Comparison of ENCODE assay signal across 16 mouse cellular contexts in the genomic region with DNA sequence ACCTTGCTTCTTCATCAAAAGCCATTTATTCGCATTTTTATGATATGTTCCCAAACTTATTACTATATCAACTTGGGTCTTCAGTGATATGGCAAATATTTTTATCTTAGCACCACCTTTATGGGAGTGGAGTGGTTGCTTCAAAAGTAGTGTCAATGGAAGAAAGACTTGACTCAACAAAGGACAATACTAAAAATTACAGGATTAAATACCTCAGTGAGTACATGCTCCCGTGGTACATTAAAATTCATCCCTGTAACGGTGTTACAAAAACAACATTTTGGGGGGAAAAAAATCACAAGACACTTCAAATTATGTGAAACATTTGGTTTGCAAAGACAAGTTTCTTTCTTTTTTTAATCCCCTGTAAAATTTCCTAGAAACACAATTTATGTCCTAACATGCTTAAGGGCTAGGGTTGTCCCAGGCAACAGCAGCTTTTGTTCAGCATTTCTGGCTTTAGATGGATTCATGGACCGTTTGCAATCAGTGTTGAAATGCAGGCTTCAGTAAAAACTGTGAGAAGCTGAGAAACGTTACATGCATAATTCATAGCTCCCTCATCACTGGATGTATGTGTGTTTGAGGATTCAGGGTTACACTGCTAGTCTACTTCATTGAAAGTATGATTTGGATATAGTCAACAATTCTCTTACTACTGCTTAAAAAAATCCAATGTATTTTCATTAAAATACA.
DNase-seq lines count a peak whose midpoint lies in the region; ATAC-seq and TF ChIP-seq lines count a peak whose summit lies in the region.
"Had no signal": no experiment of that assay in that cellular context is flagged by ENCODE, and none has a peak within 500 bp of the region (broad histone marks: within the 10 kb centered on the region; RNA-seq: fewer than 3 reads in every experiment).

No protein-coding gene starts in this region.

- no peak overlapping the region for H3K4me2 ChIP-seq in midbrain, embryonic 11.5 days
- H3K4me2 ChIP-seq in forebrain, embryonic 13.5 days: no peak overlapping the region
- no peak overlapping the region for H3K4me2 ChIP-seq in hindbrain, embryonic 14.5 days (replicated peaks)
- no peak overlapping the region for H3K4me2 ChIP-seq in midbrain, embryonic 16.5 days (ENCODE audit: low read length)
- H3K4me2 ChIP-seq: heart, embryonic 15.5 days; stomach, embryonic 15.5 days had no signal

- H3K36me3 ChIP-seq in midbrain, embryonic 11.5 days (ENCODE audit: control insufficient read depth, insufficient read depth, low read length): no peaks in the 10 kb centered on the region
- H3K36me3 ChIP-seq in midbrain, embryonic 10.5 days: no peaks in the 10 kb centered on the region
- no peaks in the 10 kb centered on the region for H3K36me3 ChIP-seq in forebrain, embryonic 13.5 days (ENCODE audit: poor library complexity, severe bottlenecking)
- no peaks in the 10 kb centered on the region for H3K36me3 ChIP-seq in hindbrain, embryonic 14.5 days (replicated peaks; ENCODE audit: control insufficient read depth, insufficient read depth)
- H3K36me3 ChIP-seq in midbrain, embryonic 16.5 days (ENCODE audit: control insufficient read depth, insufficient read depth, low read length): no peaks in the 10 kb centered on the region
- H3K36me3 ChIP-seq: G1E; heart, embryonic 15.5 days; stomach, embryonic 15.5 days had no signal

- DNase-seq in midbrain, embryonic 11.5 days (ENCODE audit: low spot score, missing footprints): no peak
- DNase-seq in midbrain, embryonic 10.5 days (ENCODE audit: low spot score): no peak
- no peak for DNase-seq in hindbrain, embryonic 14.5 days (ENCODE audit: low spot score)
- no peak for DNase-seq in thymus, postnatal 4 days
- no peak for DNase-seq in cerebellum, adult 2 months
- DNase-seq in layer of hippocampus, adult 18-20 months (ENCODE audit: low spot score in 2 of 2): no peak
- DNase-seq: cerebellum, adult 8-10 months; heart, adult 18-20 months; kidney, adult 9 months; lung, postnatal 4 days had no signal

- TF ChIP-seq POLR2A in cerebellum, adult 2 months (IDR thresholded peaks at IDR 0.05; ENCODE audit: borderline replicate concordance, insufficient read depth, low read length): no peak

- no peaks in the 10 kb centered on the region for H3K27me3 ChIP-seq in midbrain, embryonic 11.5 days (ENCODE audit: control insufficient read depth, insufficient read depth, low read length)
- no peaks in the 10 kb centered on the region for H3K27me3 ChIP-seq in midbrain, embryonic 10.5 days (ENCODE audit: low read depth, poor library complexity, severe bottlenecking)
- no peaks in the 10 kb centered on the region for H3K27me3 ChIP-seq in forebrain, embryonic 13.5 days
- H3K27me3 ChIP-seq in hindbrain, embryonic 14.5 days (ENCODE audit: control insufficient read depth, insufficient read depth, low read length): no peaks in the 10 kb centered on the region
- H3K27me3 ChIP-seq in midbrain, embryonic 16.5 days (ENCODE audit: control insufficient read depth, insufficient read depth, low read depth, low read length): no peaks in the 10 kb centered on the region
- no peaks in the 10 kb centered on the region for H3K27me3 ChIP-seq in cerebellum, adult 2 months (ENCODE audit: control insufficient read depth, insufficient read depth, low read length)
- H3K27me3 ChIP-seq: heart, embryonic 15.5 days; stomach, embryonic 15.5 days had no signal

- no peak overlapping the region for H3K4me3 ChIP-seq in midbrain, embryonic 11.5 days (ENCODE audit: low read depth, low read length)
- H3K4me3 ChIP-seq in midbrain, embryonic 10.5 days: no peak overlapping the region
- H3K4me3 ChIP-seq in forebrain, embryonic 13.5 days: no peak overlapping the region
- no peak overlapping the region for H3K4me3 ChIP-seq in hindbrain, embryonic 14.5 days (replicated peaks; ENCODE audit: low read length)
- no peak overlapping the region for H3K4me3 ChIP-seq in midbrain, embryonic 16.5 days (ENCODE audit: low read depth, low read length)
- no peak overlapping the region for H3K4me3 ChIP-seq in cerebellum, adult 2 months (replicated peaks; ENCODE audit: insufficient read depth, low read depth, low read length)
- H3K4me3 ChIP-seq: heart, embryonic 15.5 days; layer of hippocampus, adult 2 months; stomach, embryonic 15.5 days had no signal

- TF ChIP-seq CTCF in cerebellum, adult 2 months (IDR thresholded peaks at IDR 0.05; ENCODE audit: borderline replicate concordance, insufficient read depth, low read depth, low read length): no peak

- 42% methylated on average over 5 of the region's 5 CpGs for WGBS in midbrain, embryonic 11.5 days
- 63% methylated on average over 5 of the region's 5 CpGs for WGBS in midbrain, embryonic 10.5 days
- WGBS in forebrain, embryonic 13.5 days: 41% methylated on average over 5 of the region's 5 CpGs
- 42% methylated on average over 5 of the region's 5 CpGs for WGBS in hindbrain, embryonic 14.5 days
- 24% methylated on average over 5 of the region's 5 CpGs for WGBS in midbrain, embryonic 16.5 days
- 54% methylated on average over 5 of the region's 5 CpGs for WGBS in cerebellum, adult 2 months

- no peaks in the 10 kb centered on the region for H3K9me3 ChIP-seq in midbrain, embryonic 11.5 days (ENCODE audit: control insufficient read depth, low read length)
- H3K9me3 ChIP-seq in midbrain, embryonic 10.5 days (replicated peaks): no peaks in the 10 kb centered on the region
- no peaks in the 10 kb centered on the region for H3K9me3 ChIP-seq in forebrain, embryonic 13.5 days (replicated peaks)
- H3K9me3 ChIP-seq in hindbrain, embryonic 14.5 days (ENCODE audit: control insufficient read depth, low read length): no peaks in the 10 kb centered on the region
- no peaks in the 10 kb centered on the region for H3K9me3 ChIP-seq in midbrain, embryonic 16.5 days (replicated peaks; ENCODE audit: control insufficient read depth, low read length, poor library complexity, severe bottlenecking)
- H3K9me3 ChIP-seq: G1E; heart, embryonic 15.5 days; stomach, embryonic 15.5 days had no signal

- peak; percentile 91 for ATAC-seq in midbrain, embryonic 11.5 days (ENCODE audit: low FRiP score)
- ATAC-seq in forebrain, embryonic 13.5 days: peak; percentile 81
- ATAC-seq in hindbrain, embryonic 14.5 days (ENCODE audit: low FRiP score): peak; percentile 65; the same call in 1 of the 2 replicates
- peak; percentile 62; the same call in 1 of the 2 replicates for ATAC-seq in midbrain, embryonic 16.5 days

- no peak overlapping the region for H3K27ac ChIP-seq in midbrain, embryonic 11.5 days (ENCODE audit: low read depth, low read length)
- H3K27ac ChIP-seq in midbrain, embryonic 10.5 days (replicated peaks): no peak overlapping the region
- H3K27ac ChIP-seq in forebrain, embryonic 13.5 days: no peak overlapping the region
- H3K27ac ChIP-seq in hindbrain, embryonic 14.5 days: no peak overlapping the region
- no peak overlapping the region for H3K27ac ChIP-seq in midbrain, embryonic 16.5 days (ENCODE audit: low read length)
- H3K27ac ChIP-seq in cerebellum, adult 2 months (ENCODE audit: insufficient read depth, low read length): no peak overlapping the region
- H3K27ac ChIP-seq: heart, embryonic 15.5 days; layer of hippocampus, adult 2 months; stomach, embryonic 15.5 days had no signal

- no peaks in the 10 kb centered on the region for H3K4me1 ChIP-seq in midbrain, embryonic 11.5 days (ENCODE audit: control insufficient read depth, insufficient read depth, low read length)
- peaks cover 8% of the 10 kb centered on the region for H3K4me1 ChIP-seq in midbrain, embryonic 10.5 days
- H3K4me1 ChIP-seq in forebrain, embryonic 13.5 days: no peaks in the 10 kb centered on the region; the same call in 1 of the 2 replicates
- 0 out of 2 replicates have a peak, but pooled peaks cover 2% of the 10 kb centered on the region for H3K4me1 ChIP-seq in hindbrain, embryonic 14.5 days (replicated peaks; ENCODE audit: control insufficient read depth, insufficient read depth, low read length)
- peaks cover 2% of the 10 kb centered on the region; the same call in 1 of the 2 replicates for H3K4me1 ChIP-seq in midbrain, embryonic 16.5 days (ENCODE audit: control insufficient read depth, insufficient read depth, low read length)
- H3K4me1 ChIP-seq in cerebellum, adult 2 months (ENCODE audit: control insufficient read depth, insufficient read depth, low read length): no peaks in the 10 kb centered on the region
- H3K4me1 ChIP-seq: heart, embryonic 15.5 days; stomach, embryonic 15.5 days had no signal

- no peak overlapping the region for H3K9ac ChIP-seq in midbrain, embryonic 11.5 days (ENCODE audit: low read length)
- no peak overlapping the region for H3K9ac ChIP-seq in forebrain, embryonic 13.5 days
- no peak overlapping the region for H3K9ac ChIP-seq in hindbrain, embryonic 14.5 days
- no peak overlapping the region for H3K9ac ChIP-seq in midbrain, embryonic 16.5 days (ENCODE audit: low read depth, low read length)
- H3K9ac ChIP-seq: heart, embryonic 15.5 days; stomach, embryonic 15.5 days had no signal
